Mouse (Mus musculus): ENCODE measurements at regions not wholly inside any gene's neighbourhood (a gene's known extent, or its start where the extent isn't known, plus 50 kb on each side); places are given as distances from the start of the nearest gene placed in this dataset.

GRCm38 (mm10) chr16:46768376-46768775 is 270.1 kb upstream of the Nectin3 start:
- Histone ChIP-seq H3K27ac (no peak overlapping the region), H3K9ac (no peak overlapping the region), H3K36me3 (no peaks in the 10 kb centered on the region), H3K4me1 (replicated peaks) (no peaks in the 10 kb centered on the region), H3K27me3 (no peaks in the 10 kb centered on the region), H3K4me3 (no peak overlapping the region), H3K9me3 (no peaks in the 10 kb centered on the region), H3K4me2 (no peak overlapping the region)
- WGBS, result 28% methylated on average over 1 of the region's 1 CpGs
- ATAC-seq (ENCODE audit: low FRiP score), result no peak

GRCm38 (mm10) chr16:46735140-46735539 is 236.8 kb upstream of the Nectin3 start:
- 73% methylated on average over 4 of the region's 4 CpGs for WGBS

GRCm38 (mm10) chr16:46728424-46728823 is 230.1 kb upstream of the Nectin3 start:
- ATAC-seq (ENCODE audit: low FRiP score), result no peak
- Histone ChIP-seq H3K27ac (no peak overlapping the region), H3K4me1 (replicated peaks) (no peaks in the 10 kb centered on the region), H3K4me3 (no peak overlapping the region), H3K36me3 (no peaks in the 10 kb centered on the region), H3K27me3 (no peaks in the 10 kb centered on the region), H3K9me3 (no peaks in the 10 kb centered on the region), H3K9ac (no peak overlapping the region), H3K4me2 (no peak overlapping the region)
- 79% methylated on average over 3 of the region's 3 CpGs for WGBS

More at GRCm38 (mm10) chr16:46735140-46735539, 236.8 kb upstream of the Nectin3 start:
- Histone ChIP-seq H3K27ac (no peak overlapping the region), H3K4me3 (no peak overlapping the region), H3K9ac (no peak overlapping the region), H3K9me3 (no peaks in the 10 kb centered on the region), H3K27me3 (no peaks in the 10 kb centered on the region), H3K4me2 (no peak overlapping the region), H3K36me3 (no peaks in the 10 kb centered on the region), H3K4me1 (replicated peaks) (no peaks in the 10 kb centered on the region)
- no peak for ATAC-seq (ENCODE audit: low FRiP score)

DNA sequence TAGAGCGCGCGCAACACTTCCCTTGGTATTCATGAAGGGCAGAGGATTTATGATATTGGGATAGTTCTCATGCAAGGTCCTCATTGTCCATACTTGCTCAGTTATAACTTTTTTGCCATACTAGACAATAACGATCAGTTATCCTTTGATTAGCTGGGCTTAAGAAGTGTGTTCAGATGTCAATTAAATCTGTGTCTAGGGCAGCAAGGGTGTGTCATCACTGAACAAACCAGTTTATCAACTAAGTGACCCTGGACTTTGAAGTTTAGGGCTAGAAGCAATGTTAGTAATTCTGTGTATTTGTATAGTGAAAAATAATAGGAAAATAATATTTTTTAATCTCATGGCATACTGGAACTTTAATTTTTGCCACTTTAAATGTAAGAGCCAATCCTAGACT is 225.3 kb upstream of the Nectin3 start:
- 95% methylated on average over 4 of the region's 4 CpGs for WGBS
- Histone ChIP-seq H3K9ac (no peak overlapping the region), H3K4me2 (no peak overlapping the region), H3K27ac (no peak overlapping the region), H3K4me3 (no peak overlapping the region), H3K27me3 (no peaks in the 10 kb centered on the region), H3K36me3 (no peaks in the 10 kb centered on the region), H3K9me3 (no peaks in the 10 kb centered on the region), H3K4me1 (replicated peaks) (no peaks in the 10 kb centered on the region)
- no peak for ATAC-seq (ENCODE audit: low FRiP score)

- no peak overlapping the region for H3K4me3 ChIP-seq
- H3K4me2 ChIP-seq, result no peak overlapping the region
- H3K9me3 ChIP-seq, result no peaks in the 10 kb centered on the region
- no peaks in the 10 kb centered on the region for H3K36me3 ChIP-seq
- H3K9ac ChIP-seq, result no peak overlapping the region
- no peak for ATAC-seq (ENCODE audit: low FRiP score)
- H3K27ac ChIP-seq, result no peak overlapping the region
- 81% methylated on average over 3 of the region's 3 CpGs for WGBS
- H3K4me1 ChIP-seq (replicated peaks), result no peaks in the 10 kb centered on the region
- H3K27me3 ChIP-seq, result no peaks in the 10 kb centered on the region
These were observed 181.5 kb upstream of the Nectin3 start for GRCm38 (mm10) chr16:46679787-46680186.

DNA sequence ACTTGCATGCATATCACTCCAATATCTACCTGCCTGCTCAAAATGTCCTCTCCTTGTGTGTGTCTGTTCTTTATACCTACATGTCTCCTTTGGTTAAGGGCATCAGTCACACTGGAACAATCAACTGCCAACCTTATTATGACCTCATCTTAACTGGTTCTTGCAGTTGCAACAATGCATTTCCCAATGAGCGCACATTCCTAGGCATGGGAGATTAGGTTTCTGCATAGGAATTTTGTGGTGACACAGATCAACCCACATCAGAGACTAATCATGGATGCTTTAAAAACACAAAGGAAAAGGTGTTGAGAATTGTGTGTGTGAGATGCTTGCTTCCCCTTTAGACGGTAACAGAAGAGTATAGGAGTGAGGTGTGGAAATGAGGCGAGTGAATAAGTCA is 171.3 kb upstream of the Nectin3 start:
- WGBS, result 46% methylated on average over 3 of the region's 3 CpGs
- no peak for ATAC-seq (ENCODE audit: low FRiP score)

GRCm38 (mm10) chr16:46665566-46665965 is 167.2 kb upstream of the Nectin3 start:
- H3K9me3 ChIP-seq, result no peaks in the 10 kb centered on the region
- no peak overlapping the region for H3K9ac ChIP-seq
- H3K36me3 ChIP-seq, result no peaks in the 10 kb centered on the region
- 83% methylated on average over 3 of the region's 3 CpGs for WGBS
- H3K4me2 ChIP-seq, result no peak overlapping the region
- no peak for ATAC-seq (ENCODE audit: low FRiP score)
- no peaks in the 10 kb centered on the region for H3K27me3 ChIP-seq
- H3K4me3 ChIP-seq, result no peak overlapping the region
- H3K27ac ChIP-seq, result no peak overlapping the region
- H3K4me1 ChIP-seq (replicated peaks), result no peaks in the 10 kb centered on the region

More for the DNA sequence above, 171.3 kb upstream of the Nectin3 start:
- H3K27me3 ChIP-seq, result no peaks in the 10 kb centered on the region
- H3K4me1 ChIP-seq (replicated peaks), result no peaks in the 10 kb centered on the region
- no peak overlapping the region for H3K4me3 ChIP-seq
- H3K27ac ChIP-seq, result no peak overlapping the region
- H3K9ac ChIP-seq, result no peak overlapping the region
- no peaks in the 10 kb centered on the region for H3K9me3 ChIP-seq
- no peaks in the 10 kb centered on the region for H3K36me3 ChIP-seq
- no peak overlapping the region for H3K4me2 ChIP-seq

DNA sequence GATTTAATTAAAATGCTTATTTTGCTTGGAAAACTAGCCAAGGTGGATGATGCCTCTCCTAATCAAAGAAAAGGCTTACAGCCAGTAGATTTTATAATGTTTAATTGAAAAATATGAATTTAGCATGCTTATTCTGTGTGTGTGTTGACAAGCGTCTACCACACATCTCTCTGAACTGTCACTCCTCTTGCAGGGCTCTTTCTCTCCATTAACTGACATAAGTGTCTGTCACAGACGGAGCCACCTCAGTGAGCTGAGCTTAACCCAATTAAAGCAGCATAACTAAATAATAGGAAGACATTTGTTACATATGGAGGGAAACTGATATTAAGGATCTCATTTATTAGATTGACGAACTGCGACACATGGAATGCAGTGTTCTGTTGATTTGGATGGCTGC is 164.7 kb upstream of the Nectin3 start:
- Histone ChIP-seq H3K4me1 (replicated peaks) (no peaks in the 10 kb centered on the region), H3K9me3 (no peaks in the 10 kb centered on the region), H3K36me3 (no peaks in the 10 kb centered on the region), H3K27me3 (no peaks in the 10 kb centered on the region), H3K9ac (no peak overlapping the region), H3K4me2 (no peak overlapping the region), H3K27ac (no peak overlapping the region), H3K4me3 (no peak overlapping the region)
- no peak for ATAC-seq (ENCODE audit: low FRiP score)
- WGBS, result 82% methylated on average over 4 of the region's 4 CpGs

DNA sequence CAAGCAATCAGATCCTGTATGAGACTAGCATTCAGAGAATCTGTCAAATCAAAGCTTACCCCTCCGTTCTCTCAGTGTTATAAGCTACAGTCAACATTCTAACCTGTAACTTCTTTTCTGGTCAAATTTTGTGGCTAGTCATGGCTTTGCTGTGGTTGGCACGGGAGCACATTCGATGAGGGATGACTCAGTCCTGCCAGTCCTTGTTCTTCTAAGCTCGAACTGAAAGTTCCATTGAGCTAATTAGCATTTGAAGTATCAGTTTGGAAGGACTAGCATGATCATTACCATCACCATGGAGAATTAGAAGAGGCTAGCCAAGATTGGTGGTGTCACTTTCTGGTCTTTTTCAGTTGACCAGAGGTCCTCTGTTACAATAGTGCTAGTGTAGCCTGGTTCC is 156.7 kb upstream of the Nectin3 start:
- no peak overlapping the region for H3K4me2 ChIP-seq
- no peaks in the 10 kb centered on the region for H3K27me3 ChIP-seq
- no peak overlapping the region for H3K27ac ChIP-seq
- no peak for ATAC-seq (ENCODE audit: low FRiP score)
- H3K4me3 ChIP-seq, result no peak overlapping the region
- no peaks in the 10 kb centered on the region for H3K4me1 ChIP-seq (replicated peaks)
- H3K9me3 ChIP-seq, result no peaks in the 10 kb centered on the region
- no peak overlapping the region for H3K9ac ChIP-seq
- WGBS, result 80% methylated on average over 4 of the region's 4 CpGs
- no peaks in the 10 kb centered on the region for H3K36me3 ChIP-seq

DNA sequence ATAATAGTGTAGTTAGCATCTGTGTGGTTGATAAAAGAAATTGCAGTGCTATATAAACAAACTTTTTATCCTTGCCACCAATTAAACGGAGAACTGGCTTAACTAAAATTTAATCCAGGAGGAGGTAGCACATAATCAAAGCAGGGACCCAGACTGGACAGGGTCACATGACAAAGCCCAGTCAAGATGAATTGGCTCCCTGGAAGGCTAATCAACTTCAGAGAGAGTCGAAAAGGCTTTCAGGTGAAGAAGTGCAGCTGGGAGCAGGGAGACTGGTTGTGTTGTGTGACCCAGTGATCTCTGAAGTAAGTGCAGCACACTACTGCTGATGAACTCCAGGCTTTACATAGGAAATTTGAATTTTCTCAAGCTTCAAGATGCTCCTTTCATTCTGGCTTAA is 127.5 kb upstream of the Nectin3 start:
- no peaks in the 10 kb centered on the region for H3K4me1 ChIP-seq (replicated peaks)
- H3K9ac ChIP-seq, result no peak overlapping the region
- 14% methylated on average over 2 of the region's 2 CpGs for WGBS
- no peak overlapping the region for H3K4me2 ChIP-seq
- no peak overlapping the region for H3K27ac ChIP-seq
- no peak overlapping the region for H3K4me3 ChIP-seq
- no peak for ATAC-seq (ENCODE audit: low FRiP score)
- no peaks in the 10 kb centered on the region for H3K27me3 ChIP-seq
- no peaks in the 10 kb centered on the region for H3K9me3 ChIP-seq
- no peaks in the 10 kb centered on the region for H3K36me3 ChIP-seq

DNA sequence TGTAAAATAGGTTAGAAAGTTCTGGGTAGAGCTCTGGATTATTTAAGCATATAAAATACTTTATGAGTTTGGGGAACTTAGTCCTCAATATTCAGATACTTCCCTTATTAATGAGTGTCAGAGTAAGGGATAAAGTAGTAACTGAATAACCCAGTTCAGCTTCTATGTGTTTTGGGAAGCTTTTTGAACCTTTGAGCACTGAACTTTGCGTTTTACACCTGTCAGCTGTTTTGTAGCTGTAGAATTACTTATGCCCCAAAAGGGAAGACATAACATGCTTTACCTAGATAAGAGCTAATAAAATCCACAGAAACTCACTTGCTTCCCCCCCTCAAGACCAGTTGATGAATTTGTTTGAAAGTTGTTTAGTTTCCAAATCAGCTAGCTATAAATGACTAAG is 124.9 kb upstream of the Nectin3 start:
- no peak overlapping the region for H3K4me3 ChIP-seq
- H3K4me1 ChIP-seq (replicated peaks), result no peaks in the 10 kb centered on the region
- no peaks in the 10 kb centered on the region for H3K36me3 ChIP-seq
- no peak overlapping the region for H3K4me2 ChIP-seq
- ATAC-seq (ENCODE audit: low FRiP score), result no peak
- H3K9ac ChIP-seq, result no peak overlapping the region
- no peak overlapping the region for H3K27ac ChIP-seq
- no peaks in the 10 kb centered on the region for H3K9me3 ChIP-seq
- no peaks in the 10 kb centered on the region for H3K27me3 ChIP-seq
- 97% methylated on average over 1 of the region's 1 CpGs for WGBS

- Histone ChIP-seq H3K9me3 (no peaks in the 10 kb centered on the region), H3K36me3 (no peaks in the 10 kb centered on the region), H3K4me3 (no peak overlapping the region), H3K4me1 (replicated peaks) (no peaks in the 10 kb centered on the region), H3K4me2 (no peak overlapping the region), H3K9ac (no peak overlapping the region), H3K27ac (no peak overlapping the region), H3K27me3 (no peaks in the 10 kb centered on the region)
- no peak for ATAC-seq (ENCODE audit: low FRiP score)
- 86% methylated on average over 2 of the region's 2 CpGs for WGBS
These were observed 121.5 kb upstream of the Nectin3 start for GRCm38 (mm10) chr16:46619871-46620270.

GRCm38 (mm10) chr16:46617544-46618335 is 119.4 kb upstream of the Nectin3 start:
- no peak for ATAC-seq (ENCODE audit: low FRiP score)
- H3K27me3 ChIP-seq, result no peaks in the 10 kb centered on the region
- H3K4me3 ChIP-seq, result no peak overlapping the region
- no peaks in the 10 kb centered on the region for H3K36me3 ChIP-seq
- H3K9me3 ChIP-seq, result no peaks in the 10 kb centered on the region
- H3K4me1 ChIP-seq (replicated peaks), result no peaks in the 10 kb centered on the region
- H3K9ac ChIP-seq, result no peak overlapping the region
- WGBS, result 61% methylated on average over 13 of the region's 13 CpGs
- no peak overlapping the region for H3K27ac ChIP-seq
- no peak overlapping the region for H3K4me2 ChIP-seq

All from hindbrain, embryonic 13.5 days (tissue).